Mouse (Mus musculus) kidney, postnatal 0 days (tissue): ENCODE results near the gene Arhgap9. TPM values are rescaled to one million over a fixed set of nuclear protein-coding genes. Genes with fewer than 3 reads are reported as not detected.

Experiments
- ATAC-seq: fragments of 200-750 bp; cut with Nextera tagmentation; replicated peaks from 2 replicates; pipeline ENCODE4 v1.8.0; 2017; ENCODE audit warnings: low read depth, moderate number of reproducible peaks, moderate TSS enrichment, moderate library complexity; ENCODE audit not compliant: low FRiP score
- DNase-seq: peaks from one replicate; pipeline ENCODE4 v3.0.0-alpha.2; 2016; ENCODE audit warnings: low spot score
- H3K27ac ChIP-seq: fragments of 300-500 bp; sonication (generic); 2 replicates; pipeline ENCODE4 v1.5.1; 2014; ENCODE audit warnings: mild to moderate bottlenecking
- H3K27me3 ChIP-seq: fragments of 300-500 bp; sonication (generic); 2 replicates; pipeline ENCODE4 v1.6.1; 2014; ENCODE audit warnings: low read length, mixed read lengths; ENCODE audit not compliant: insufficient read depth
- H3K36me3 ChIP-seq: fragments of 300-500 bp; sonication (generic); 2 replicates; pipeline ENCODE4 v1.6.1; 2014; ENCODE audit warnings: low read length, mixed read lengths; ENCODE audit not compliant: insufficient read depth
- H3K4me1 ChIP-seq: fragments of 300-500 bp; sonication (generic); replicated peaks from 2 replicates; pipeline ENCODE4 v1.6.1; 2014; ENCODE audit warnings: antibody characterized with exemption, low read length, mixed read lengths; ENCODE audit not compliant: insufficient read depth
- H3K4me2 ChIP-seq: fragments of 300-500 bp; sonication (generic); 2 replicates; pipeline ENCODE4 v1.6.1; 2014; ENCODE audit warnings: mild to moderate bottlenecking, low read length, moderate library complexity, mixed read lengths
- H3K4me3 ChIP-seq: fragments of 300-500 bp; sonication (generic); replicated peaks from 2 replicates; pipeline ENCODE4 v1.5.1; 2014; ENCODE audit warnings: low read depth, low read length
- H3K9ac ChIP-seq: fragments of 300-500 bp; sonication (generic); 2 replicates; pipeline ENCODE4 v1.6.1; 2014; ENCODE audit warnings: low read depth, low read length
- H3K9me3 ChIP-seq: fragments of 300-500 bp; sonication (generic); replicated peaks from 2 replicates; pipeline ENCODE4 v1.6.1; 2016; ENCODE audit warnings: low read length, inconsistent platforms, mixed read lengths
- CTCF ChIP-seq: IDR thresholded peaks from 2 replicates; pipeline ENCODE4 v1.5.1; 2016; ENCODE audit warnings: antibody characterized with exemption, low read depth, mild to moderate bottlenecking, moderate library complexity
- WGBS: fragments of 180-500 bp; shearing (Covaris S2); extraction: QIAGEN DNeasy Blood & Tissue Kit; methylation state at CpG from one replicate; pipeline ENCODE4 v1.1.7; 2014; 5-methylcytosine and 5-hydroxymethylcytosine counted together
- polyA plus RNA-seq: library from polyadenylated mRNA; unstranded; fragments of >200 nt; fragmentation: Nextera tagmentation; extraction: Ambion mirVana; gene quantifications from 2 replicates; pipeline ENCODE4 v1.2.1, GENCODE M21; 2015

The Arhgap9 gene
- polyA plus RNA-seq, 1 experiment from 2014 or later, result 3.8 TPM

GRCm38 (mm10) chr10:127369834-127370820 lies 48.4 kb downstream of the Arhgap9 start, which contains the start of gene Inhbc:
Gene Inhbc (minus strand): TSS chr10:127370431.
- no peaks in the 10 kb centered on the region for H3K9me3 ChIP-seq
- no peak for TF ChIP-seq CTCF
- no peak within 1 kb of the TSS for H3K27ac ChIP-seq
- H3K4me1 ChIP-seq, result peaks cover 7% of the 10 kb centered on the region; the same call in 1 of the 2 replicates
- H3K9ac ChIP-seq, result no peak within 1 kb of the TSS
- no peaks in the 10 kb centered on the region for H3K36me3 ChIP-seq
- no peak within 1 kb of the TSS for H3K4me3 ChIP-seq
- ATAC-seq (no peak; the same call in 1 of the 2 replicates), DNase-seq (no peak)
- H3K4me2 ChIP-seq, result no peak within 1 kb of the TSS
- H3K27me3 ChIP-seq, result no peaks in the 10 kb centered on the region
- WGBS, result 80% methylated on average over 22 of the region's 22 CpGs

DNA sequence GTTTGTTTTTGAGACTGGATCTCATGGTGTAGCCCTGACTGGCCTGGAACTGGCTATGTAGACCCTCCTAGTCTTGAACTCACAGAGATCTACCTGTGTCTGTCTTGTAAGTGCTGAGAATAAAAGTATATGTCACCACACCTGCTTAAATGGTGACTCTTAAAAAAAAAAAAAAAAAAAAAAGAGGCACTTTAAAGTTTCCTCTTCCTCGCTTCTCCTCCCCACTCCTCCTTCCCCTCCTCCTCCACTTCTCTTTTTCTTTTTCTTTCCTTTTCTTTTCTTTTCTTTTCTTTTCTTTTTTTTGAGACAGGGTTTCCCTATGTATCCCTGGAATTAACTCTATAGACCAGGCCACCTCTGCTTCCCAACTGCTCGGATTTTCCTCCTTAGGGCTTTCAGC lies 49.3 kb downstream of the Arhgap9 start:
- Histone ChIP-seq H3K4me3 (no peak overlapping the region), H3K4me1 (peaks cover 7% of the 10 kb centered on the region; the same call in 1 of the 2 replicates), H3K9me3 (no peaks in the 10 kb centered on the region), H3K4me2 (no peak overlapping the region), H3K36me3 (no peaks in the 10 kb centered on the region), H3K27me3 (no peaks in the 10 kb centered on the region), H3K9ac (no peak overlapping the region), H3K27ac (no peak overlapping the region)
- TF ChIP-seq CTCF, result no peak
- WGBS, result 71% methylated on average over 2 of the region's 2 CpGs
- DNase-seq (no peak), ATAC-seq (no peak)

DNA sequence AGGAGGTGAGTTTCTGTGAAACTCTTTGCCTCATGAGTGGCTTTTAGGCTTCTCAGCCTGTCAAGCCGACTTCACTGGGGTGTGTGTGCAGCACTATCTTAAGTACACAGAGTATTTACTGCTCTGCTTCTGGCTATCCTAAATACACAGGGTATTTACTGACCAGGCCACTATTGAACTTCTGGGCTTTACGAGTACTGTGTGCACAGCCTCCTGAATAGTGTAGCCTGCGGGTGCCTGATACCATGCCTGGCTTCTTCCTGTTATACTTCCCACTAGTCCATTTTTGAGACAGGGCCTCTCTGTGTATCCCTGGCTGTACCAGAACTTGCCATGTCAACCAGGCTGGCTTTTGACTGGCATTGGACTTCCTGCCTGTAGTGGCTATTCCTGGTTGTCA lies 55.9 kb downstream of the Arhgap9 start:
- Histone ChIP-seq H3K27me3 (no peaks in the 10 kb centered on the region), H3K4me1 (peaks cover 7% of the 10 kb centered on the region), H3K9me3 (no peaks in the 10 kb centered on the region), H3K4me2 (no peak overlapping the region), H3K4me3 (no peak overlapping the region), H3K9ac (no peak overlapping the region), H3K27ac (no peak overlapping the region), H3K36me3 (no peaks in the 10 kb centered on the region)
- ATAC-seq, result no peak
- DNase-seq, result no peak
- 65% methylated on average over 3 of the region's 3 CpGs for WGBS
- TF ChIP-seq CTCF, result no peak

Other genes with a start within 250 kb of the Arhgap9 start
- gene Agap2, start 246.7 kb upstream of the Arhgap9 start, polyA plus RNA-seq, result 0.04 and 0.09 TPM in 2 replicates
- 107 and 114 TPM in 2 replicates for gene Os9, start 200.8 kb upstream of the Arhgap9 start, polyA plus RNA-seq
- 15.0 and 16.4 TPM in 2 replicates for gene B4galnt1, start 156.7 kb upstream of the Arhgap9 start, polyA plus RNA-seq
- gene Slc26a10, start 141.3 kb upstream of the Arhgap9 start, polyA plus RNA-seq, result 2.8 and 3.1 TPM in 2 replicates
- 27.9 and 29.0 TPM in 2 replicates for gene Arhgef25, start 131.9 kb upstream of the Arhgap9 start, polyA plus RNA-seq
- 83.3 and 85.1 TPM in 2 replicates for gene Dtx3, start 126.2 kb upstream of the Arhgap9 start, polyA plus RNA-seq
- 45.0 and 50.1 TPM in 2 replicates for gene Pip4k2c, start 110.4 kb upstream of the Arhgap9 start, polyA plus RNA-seq
- gene Kif5a, start 58.6 kb upstream of the Arhgap9 start, polyA plus RNA-seq, result 0.28 and 0.47 TPM in 2 replicates
- 177 and 190 TPM in 2 replicates for gene Dctn2, start 55.6 kb upstream of the Arhgap9 start, polyA plus RNA-seq
- gene Mbd6, start 32.9 kb upstream of the Arhgap9 start, polyA plus RNA-seq, result 10.5 and 10.7 TPM in 2 replicates
- 99.1 and 103 TPM in 2 replicates for gene Mars, start 10.2 kb upstream of the Arhgap9 start, polyA plus RNA-seq
- 3.3 and 4.1 TPM in 2 replicates for gene Gli1, start 20.0 kb downstream of the Arhgap9 start, polyA plus RNA-seq
- gene Inhbe, start 32.4 kb downstream of the Arhgap9 start, polyA plus RNA-seq, result not detected in 2 replicates
- gene Inhbc, start 48.5 kb downstream of the Arhgap9 start, polyA plus RNA-seq, result 0.14 and 0.23 TPM in 2 replicates
- 33.1 and 34.4 TPM in 2 replicates for gene R3hdm2, start 58.4 kb downstream of the Arhgap9 start, polyA plus RNA-seq
- 0.16 and 0.31 TPM in 2 replicates for gene Stac3, start 179.7 kb downstream of the Arhgap9 start, polyA plus RNA-seq
- gene Ndufa4l2, start 193.0 kb downstream of the Arhgap9 start, polyA plus RNA-seq, result 57.8 and 63.2 TPM in 2 replicates
- 71.1 and 76.0 TPM in 2 replicates for gene Shmt2, start 200.5 kb downstream of the Arhgap9 start, polyA plus RNA-seq
- 0.93 and 1.1 TPM in 2 replicates for gene Nxph4, start 212.6 kb downstream of the Arhgap9 start, polyA plus RNA-seq